Mouse (Mus musculus) embryonic stem cell, embryonic (primary cell): Measurements from ENCODE around the gene Plekha8.

ENCODE experiments used
- CTCF ChIA-PET, 4 experiments: fragments of 300-600 bp in 2 of 4; fragments of 350-600 bp in 2 of 4; sonication (Branson Sonifier 250); formaldehyde crosslinking; loops; one replicate each; lab custom pipeline; 2022; ENCODE audit warnings: inconsistent platforms in 2 of 4; lab: Charles Lee
- POLR2A ChIA-PET, 4 experiments: fragments of 300-600 bp in 2 of 4; fragments of 350-600 bp in 2 of 4; sonication (Branson Sonifier 250); formaldehyde crosslinking; loops; one replicate each; lab custom pipeline; 2022; ENCODE audit warnings: antibody characterized with exemption in 4 of 4, inconsistent platforms in 1 of 4; lab: Charles Lee

The Plekha8 gene

GRCm38 (mm10) chr6:54594469-54595329 is at the start of gene Plekha8:
Gene Plekha8 (plus strand): TSS chr6:54595111.
- ChIA-PET POLR2A (interaction anchor here (0.6 to 2.9 kb wide), 15 partner anchors 8 to 1285 kb away, joined by 3 to 10 read pairs (median 4); partner anchors contain the start of genes Scrn1 (in 2 of the 4) and Ggct (in 1 of the 4)), CTCF (interaction anchor here in 3 of 4 experiments (0.7 to 2.3 kb wide), 5 partner anchors 23 to 1069 kb away, joined by 3 to 5 read pairs (median 4); no protein-coding TSS in a partner anchor)

DNA sequence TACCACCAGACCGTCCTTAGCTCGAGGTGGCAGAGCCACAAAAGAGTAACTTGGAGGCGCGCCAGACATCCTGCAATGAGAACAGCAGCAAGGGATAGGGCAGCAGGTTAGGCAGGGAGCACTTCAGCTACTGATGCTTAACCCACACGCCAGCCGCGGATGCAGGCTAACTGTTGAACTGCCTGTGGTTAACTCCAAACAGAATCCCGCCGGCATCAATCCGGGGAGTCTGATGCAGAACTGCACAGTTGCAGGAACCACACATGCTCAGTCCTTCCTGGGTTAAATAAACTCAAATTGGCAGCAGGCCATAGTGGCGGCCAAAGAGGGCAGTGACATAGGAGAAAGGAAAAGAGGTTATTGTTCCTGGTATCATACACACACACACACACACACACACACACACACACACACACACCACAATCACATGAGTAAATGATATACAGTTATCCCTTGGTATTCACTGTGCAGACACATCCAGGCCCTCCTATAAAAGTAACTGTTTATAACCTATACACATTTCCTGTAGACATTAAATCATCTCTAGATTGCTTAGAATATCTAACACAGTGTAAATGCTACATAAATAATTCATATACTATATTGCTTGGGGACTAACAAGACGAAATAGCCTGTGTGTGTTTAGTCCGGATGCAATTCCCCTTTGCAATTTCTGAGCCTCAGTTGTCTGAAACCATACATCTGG is 46.4 kb upstream of the Plekha8 start:
- CTCF ChIA-PET: interaction anchor here in 1 of 4 experiments (1.1 kb wide), 1 partner anchor 13 kb away, joined by 3 read pairs; no protein-coding TSS in a partner anchor
- POLR2A ChIA-PET: no interaction called here

DNA sequence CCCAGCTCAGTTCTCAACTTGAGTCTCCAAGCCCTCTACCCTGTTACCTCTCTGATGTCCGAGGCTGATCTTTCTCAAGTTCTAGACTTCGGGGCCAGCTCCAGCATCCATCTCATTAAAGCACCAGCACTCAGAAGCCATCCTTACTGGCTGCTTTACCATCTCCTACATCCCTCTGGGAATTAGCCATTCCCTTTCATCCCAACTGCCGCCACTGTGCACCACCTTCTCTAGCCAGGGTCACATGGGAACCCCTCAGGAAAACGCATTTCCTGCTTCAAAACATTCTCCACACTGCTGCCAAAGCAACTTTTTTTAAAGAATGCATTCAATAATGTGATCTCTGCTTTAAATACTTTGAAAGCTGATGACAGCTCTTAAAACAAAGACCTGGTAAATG is 45.6 kb upstream of the Plekha8 start:
- CTCF ChIA-PET: interaction anchor here in 1 of 4 experiments (0.8 kb wide), 1 partner anchor 15 kb away, joined by 3 read pairs; no protein-coding TSS in a partner anchor
- POLR2A ChIA-PET: interaction anchor here in 1 of 4 experiments (0.6 kb wide), 1 partner anchor 345 kb away, joined by 3 read pairs; no protein-coding TSS in a partner anchor

DNA sequence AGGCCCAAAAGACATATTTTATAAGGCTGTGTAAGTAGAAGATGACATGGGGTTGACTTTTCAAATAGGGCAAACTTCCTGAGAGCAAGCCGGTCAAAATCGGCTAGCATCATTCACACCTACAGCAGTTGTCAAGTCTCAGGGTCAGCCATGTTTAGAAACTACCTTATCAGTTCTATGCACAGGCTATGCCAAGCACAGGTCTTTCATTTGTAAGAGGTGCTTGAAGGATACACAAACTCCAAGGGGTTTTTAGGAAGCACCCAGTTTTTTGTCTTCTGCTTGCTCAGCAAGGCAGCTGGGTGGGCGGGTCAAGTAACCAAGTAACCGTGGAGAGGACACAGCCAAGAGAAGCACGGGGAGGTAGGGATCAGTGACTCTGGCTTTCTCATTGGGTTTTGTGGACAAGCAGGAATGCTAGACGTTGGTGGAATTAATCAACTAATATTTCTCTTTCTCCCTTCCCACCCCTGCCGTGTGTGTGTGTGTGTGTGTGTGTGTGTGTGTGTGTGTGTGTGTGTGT is 44.0 kb upstream of the Plekha8 start:
- POLR2A ChIA-PET: interaction anchor here in 2 of 4 experiments (0.6 to 1.5 kb wide), 4 partner anchors 9 to 350 kb away, joined by 3 to 5 read pairs (median 4); no protein-coding TSS in a partner anchor
- CTCF ChIA-PET: interaction anchor here in 2 of 4 experiments (0.6 kb wide), 2 partner anchors 131 to 1970 kb away, joined by 3 to 7 read pairs; no protein-coding TSS in a partner anchor

DNA sequence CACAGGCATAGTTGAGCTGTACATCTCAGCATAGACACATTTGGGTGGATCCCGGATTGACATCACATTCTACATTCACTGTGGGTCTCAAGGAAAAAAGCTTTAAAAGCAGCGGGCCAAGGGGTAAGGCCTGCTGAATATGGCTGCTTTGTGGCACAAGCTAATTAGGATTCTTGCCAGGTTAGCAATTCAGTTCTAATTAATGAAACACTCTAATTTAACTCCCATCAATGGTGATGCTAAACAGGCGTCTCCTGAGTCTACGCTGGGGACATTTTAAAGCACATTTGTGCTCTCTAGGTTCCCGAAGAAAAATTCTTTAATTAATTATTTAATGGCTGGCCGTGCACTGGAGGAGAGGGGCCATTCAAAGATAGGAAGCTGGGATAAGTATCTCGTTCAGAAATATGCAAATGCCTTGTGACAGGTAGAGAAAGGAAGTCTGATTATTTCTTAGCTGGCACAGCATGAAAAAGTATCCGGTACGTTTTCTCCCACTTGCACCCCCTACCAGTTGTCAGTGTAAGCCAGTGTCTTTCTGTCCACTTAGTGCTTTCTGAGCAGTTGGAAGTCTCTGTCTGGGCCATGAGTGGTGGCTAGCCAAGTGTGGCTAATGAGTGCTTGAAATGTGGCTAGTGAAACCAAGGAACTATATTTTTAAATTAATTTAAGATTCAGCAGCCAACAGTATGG is 42.0 kb upstream of the Plekha8 start:
- CTCF ChIA-PET: interaction anchor here in 1 of 4 experiments (0.7 kb wide), 1 partner anchor 45 kb away, joined by 3 read pairs; no protein-coding TSS in a partner anchor

GRCm38 (mm10) chr6:54553632-54554031 is 41.3 kb upstream of the Plekha8 start:
- ChIA-PET POLR2A (interaction anchor here in 2 of 4 experiments (0.9 to 3.9 kb wide), 2 partner anchors 11 kb away, joined by 4 to 14 read pairs; partner anchors contain the start of gene Scrn1 (in 1 of the 2)), CTCF (no interaction called here)

More for the DNA sequence above, 42.0 kb upstream of the Plekha8 start:
- POLR2A ChIA-PET: interaction anchor here in 1 of 4 experiments (3.9 kb wide), 1 partner anchor 12 kb away, joined by 14 read pairs; the partner anchor contains the start of gene Scrn1

GRCm38 (mm10) chr6:54554341-54555110 is 40.4 kb upstream of the Plekha8 start:
- POLR2A ChIA-PET: interaction anchor here (0.6 to 3.9 kb wide), 8 partner anchors 10 to 559 kb away, joined by 3 to 14 read pairs (median 4); partner anchors contain the start of gene Scrn1 (in 3 of the 4)
- CTCF ChIA-PET: interaction anchor here in 1 of 4 experiments (1.0 kb wide), 1 partner anchor 48 kb away, joined by 3 read pairs; no protein-coding TSS in a partner anchor

DNA sequence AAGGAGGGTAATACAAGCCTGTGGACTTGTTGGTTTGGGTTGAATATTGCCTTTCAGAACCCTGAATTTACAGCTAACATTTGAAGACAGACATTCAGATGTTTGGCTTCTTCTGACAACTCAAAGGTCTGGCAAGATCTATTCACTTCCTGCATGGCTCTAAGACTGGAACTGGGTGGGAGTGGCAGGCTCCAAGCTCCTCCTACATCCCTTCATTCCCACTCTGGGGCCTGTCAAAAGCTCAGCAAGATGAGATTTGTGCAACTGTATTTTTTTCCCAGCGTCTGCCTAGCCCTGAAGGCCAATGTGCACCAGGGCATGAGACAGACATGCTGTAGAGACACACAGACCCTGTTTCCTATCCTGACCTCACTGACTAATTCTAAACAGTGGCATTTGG is 39.1 kb upstream of the Plekha8 start:
- ChIA-PET CTCF (no interaction called here), POLR2A (interaction anchor here (1.4 to 3.9 kb wide), 4 partner anchors 9 to 11 kb away, joined by 3 to 14 read pairs (median 4); partner anchors contain the start of gene Scrn1 (in 3 of the 4))

GRCm38 (mm10) chr6:54557671-54558070 is 37.2 kb upstream of the Plekha8 start:
- POLR2A ChIA-PET: no interaction called here
- CTCF ChIA-PET: no interaction called here

DNA sequence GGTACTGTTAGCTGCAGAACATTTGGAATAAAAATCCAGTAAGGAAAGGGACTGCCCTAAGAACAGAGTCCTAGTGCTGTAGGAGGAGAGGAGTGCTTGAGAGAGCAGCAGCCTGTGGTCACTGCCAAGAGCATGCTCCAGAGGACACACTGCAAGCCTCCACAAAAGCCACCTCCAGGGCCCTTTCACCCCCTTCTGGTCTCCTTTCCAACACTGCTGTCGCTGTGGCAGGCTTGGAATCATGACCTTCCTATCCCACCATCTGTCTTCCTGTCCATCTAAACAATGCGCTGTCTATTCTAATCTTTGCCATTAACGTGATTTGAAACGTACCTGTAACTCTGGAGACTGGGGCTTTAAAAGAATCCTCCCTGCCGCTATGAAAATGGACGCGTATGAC is 36.4 kb upstream of the Plekha8 start:
- POLR2A ChIA-PET: interaction anchor here in 1 of 4 experiments (0.6 kb wide), 1 partner anchor 35 kb away, joined by 4 read pairs; no protein-coding TSS in a partner anchor
- CTCF ChIA-PET: no interaction called here

DNA sequence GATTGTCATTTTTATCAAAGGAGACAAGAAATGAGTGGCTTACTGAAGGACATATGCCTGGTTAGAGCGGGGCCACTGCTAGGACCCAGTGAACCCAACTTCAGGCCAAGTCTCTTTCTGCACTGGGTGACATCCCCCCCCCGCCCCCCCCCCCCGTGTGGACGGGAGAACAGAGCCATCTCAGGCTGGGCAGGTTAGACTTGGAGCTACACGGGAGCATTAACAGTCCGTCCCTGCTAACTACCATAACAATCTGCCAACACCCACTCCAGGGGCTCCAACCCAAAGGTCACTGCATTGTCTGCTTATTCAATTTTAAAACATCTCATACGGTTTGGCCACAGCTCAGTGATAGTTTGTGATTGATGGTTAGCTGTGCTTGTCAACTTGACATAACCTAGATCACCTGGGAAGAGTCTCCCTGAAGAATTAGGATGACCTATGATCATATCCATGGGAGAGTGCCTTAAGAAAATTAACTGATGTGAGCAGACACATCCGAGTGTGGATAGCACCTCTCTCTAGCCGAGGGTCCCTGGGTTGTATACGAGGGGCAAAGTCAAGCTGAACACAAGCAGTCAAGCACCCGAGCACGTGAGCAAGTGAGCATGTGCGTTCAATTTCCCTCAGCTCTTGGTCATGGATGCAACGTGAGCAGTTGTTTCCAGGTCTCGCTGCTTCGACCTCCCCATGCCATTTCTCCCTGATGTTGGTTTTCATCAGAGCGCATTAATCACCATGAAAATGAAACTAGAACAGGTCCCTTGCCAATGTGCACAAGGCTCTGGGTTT is 32.7 kb upstream of the Plekha8 start:
- CTCF ChIA-PET: interaction anchor here in 3 of 4 experiments (0.6 to 1.0 kb wide), 4 partner anchors 31 to 171 kb away, joined by 3 to 4 read pairs (median 3); no protein-coding TSS in a partner anchor

GRCm38 (mm10) chr6:54563561-54563960 is 31.4 kb upstream of the Plekha8 start:
- POLR2A ChIA-PET: interaction anchor here in 1 of 4 experiments (0.6 to 3.8 kb wide), 4 partner anchors 9 to 390 kb away, joined by 3 to 14 read pairs (median 8); no protein-coding TSS in a partner anchor
- CTCF ChIA-PET: no interaction called here

More for the DNA sequence above, 32.7 kb upstream of the Plekha8 start:
- POLR2A ChIA-PET: interaction anchor here in 2 of 4 experiments (0.6 kb wide), 2 partner anchors 395 to 908 kb away, joined by 3 to 4 read pairs; no protein-coding TSS in a partner anchor

DNA sequence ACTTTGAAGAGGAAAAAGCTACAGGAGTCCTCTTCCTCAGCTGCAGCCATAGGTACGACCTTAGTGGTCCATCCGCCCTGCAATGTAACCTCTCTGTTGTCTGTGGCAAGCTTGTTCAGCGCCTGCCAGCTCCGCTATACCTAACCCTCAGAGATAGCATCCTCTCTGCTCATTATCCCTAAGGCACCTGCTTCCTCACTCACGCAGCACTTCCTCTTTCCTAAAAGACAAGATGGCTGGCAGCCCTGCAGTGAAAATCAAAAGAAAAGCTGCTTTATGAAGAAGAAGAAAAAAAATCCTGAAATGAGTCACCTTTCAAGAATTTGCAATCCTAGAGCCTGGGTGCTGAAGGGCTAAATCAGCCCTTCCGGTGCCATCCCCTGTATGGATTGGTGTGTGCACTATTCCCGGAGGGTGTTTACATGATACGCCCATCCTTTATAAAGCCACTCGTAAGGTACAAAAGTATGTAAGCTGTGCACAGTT is 30.4 kb upstream of the Plekha8 start:
- POLR2A ChIA-PET: interaction anchor here in 3 of 4 experiments (0.5 to 3.8 kb wide), 20 partner anchors 9 to 730 kb away, joined by 3 to 19 read pairs (median 4); partner anchors contain the start of gene Ggct (in 1 of the 3)
- CTCF ChIA-PET: interaction anchor here in 3 of 4 experiments (0.7 to 1.7 kb wide), 4 partner anchors 15 to 647 kb away, joined by 3 to 4 read pairs (median 4); no protein-coding TSS in a partner anchor

DNA sequence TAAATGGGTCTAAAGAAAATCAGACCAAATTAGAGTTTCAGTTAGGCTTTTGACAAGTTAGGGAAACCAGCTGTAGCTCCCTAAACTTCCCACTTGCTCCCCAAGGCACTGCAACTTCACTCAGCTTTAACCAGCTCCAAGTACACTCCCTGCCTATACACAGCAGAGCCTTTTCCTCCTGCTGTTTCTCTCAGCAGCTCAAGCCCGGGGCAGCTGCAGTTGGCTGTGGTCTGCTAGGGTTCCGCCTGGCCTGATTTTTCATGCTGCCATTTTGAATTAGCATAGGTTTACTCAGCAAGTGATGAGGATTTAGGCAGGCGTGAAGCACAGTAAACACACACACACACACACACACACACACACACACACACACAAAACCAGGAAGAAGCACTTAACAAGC is 29.9 kb upstream of the Plekha8 start:
- ChIA-PET POLR2A (interaction anchor here in 3 of 4 experiments (0.5 to 3.8 kb wide), 20 partner anchors 9 to 730 kb away, joined by 3 to 19 read pairs (median 4); partner anchors contain the start of genes Ggct (in 1 of the 3) and Plekha8 (in 1 of the 3)), CTCF (interaction anchor here in 3 of 4 experiments (0.7 to 1.7 kb wide), 4 partner anchors 15 to 647 kb away, joined by 3 to 4 read pairs (median 4); no protein-coding TSS in a partner anchor)
